Mouse (Mus musculus): ENCODE measurements around the gene Krtap13.

GRCm38 (mm10) chr16:88786786-88787185, 35.4 kb upstream of the Krtap13 start:
- no peak for TF ChIP-seq POLR2A (IDR thresholded peaks at IDR 0.05; ENCODE audit: control insufficient read depth, low read depth, low read length)
- TF ChIP-seq CTCF (IDR thresholded peaks at IDR 0.05; ENCODE audit: control insufficient read depth, insufficient read depth, insufficient replicate concordance, low read depth, low read length) = no peak

Measured in testis, adult 2 months (tissue).